Mouse (Mus musculus): ENCODE data around the gene Col4a2.

- TF ChIP-seq CTCF (IDR thresholded peaks at IDR 0.05) (no peak), EP300 (IDR thresholded peaks at IDR 0.05) (no peak; the same call in 1 of the 2 replicates)
Observed at GRCm38 (mm10) chr8:11498281-11498680, 185.7 kb downstream of the Col4a2 start.
